Mouse (Mus musculus) CH12.LX (cell line): ENCODE measurements around the gene Maml2.

Source experiments
- CHD1 ChIP-seq: IDR thresholded peaks from 2 replicates; pipeline ENCODE4 v1.6.1; 2012; ENCODE audit warnings: low read depth, low read length, improper control_type of control experiment, inconsistent platforms
- CHD2 ChIP-seq: IDR thresholded peaks from 2 replicates; pipeline ENCODE4 v1.6.1; 2011; ENCODE audit warnings: low read length, improper control_type of control experiment
- EP300 ChIP-seq: IDR thresholded peaks from 2 replicates; pipeline ENCODE4 v1.6.1; 2011; ENCODE audit warnings: low read length, improper control_type of control experiment
- HCFC1 ChIP-seq: IDR thresholded peaks from 2 replicates; pipeline ENCODE4 v1.6.1; 2012; ENCODE audit warnings: low read depth, mild to moderate bottlenecking, inconsistent platforms, low read length, improper control_type of control experiment
- MAZ ChIP-seq: IDR thresholded peaks from 2 replicates; pipeline ENCODE4 v1.6.1; 2012; ENCODE audit warnings: low read depth, mild to moderate bottlenecking, inconsistent platforms, low read length, improper control_type of control experiment, moderate library complexity
- POLR2A ChIP-seq: IDR thresholded peaks from 2 replicates; pipeline ENCODE4 v1.6.1; 2011; ENCODE audit warnings: low read depth, mild to moderate bottlenecking, improper control_type of control experiment, low read length
- USF1 ChIP-seq: IDR thresholded peaks from 2 replicates; pipeline ENCODE4 v1.6.1; 2014; ENCODE audit warnings: low read depth, mild to moderate bottlenecking, inconsistent platforms, low read length, improper control_type of control experiment

DNA sequence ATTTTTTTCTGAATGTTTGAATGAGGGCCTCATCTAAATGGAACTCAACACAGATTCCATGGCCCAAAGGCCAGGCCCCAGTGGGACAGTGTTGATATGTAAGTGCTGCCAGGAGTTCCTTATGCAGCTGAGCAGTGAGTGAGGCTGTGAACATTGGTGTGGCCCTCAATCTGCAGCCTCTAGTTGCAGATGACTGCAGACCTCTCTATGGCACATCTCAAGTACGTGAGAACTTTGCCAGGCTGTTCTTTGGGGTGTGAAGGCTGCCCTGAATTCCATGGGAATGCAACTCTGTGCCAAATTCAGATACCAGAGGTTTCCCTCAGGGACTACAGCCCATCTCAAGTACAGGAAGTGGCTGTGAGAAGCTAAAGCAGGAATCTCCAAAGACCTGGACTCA, 335.6 kb downstream of the Maml2 start:
- no peak for TF ChIP-seq MAZ
- no peak for TF ChIP-seq POLR2A
- TF ChIP-seq HCFC1 = no peak
- TF ChIP-seq USF1 = no peak
- no peak for TF ChIP-seq EP300
- no peak for TF ChIP-seq CHD1
- TF ChIP-seq CHD2 = no peak
